Mouse (Mus musculus) megakaryocyte-erythroid progenitor cell, adult 5-6 weeks (primary cell): ENCODE data around the gene Olfr171. TPM values are rescaled to one million over a fixed set of nuclear protein-coding genes. Genes with fewer than 3 reads are reported as not detected.
"Not testable (repeated sequence)": the region's sequence is repeated elsewhere in the genome, so short reads cannot be mapped to it uniquely, and the experiment has no call there.

ENCODE experiments used
- ATAC-seq: replicated peaks from 2 replicates; pipeline ENCODE4 v1.8.0; 2016; ENCODE audit warnings: mild to moderate bottlenecking, inconsistent platforms; ENCODE audit not compliant: severe bottlenecking, poor library complexity, low FRiP score, low TSS enrichment
- total RNA-seq, 2 experiments: library from RNA; stranded (forward) in 1 of 2; stranded (reverse) in 1 of 2; fragments of 200-1000, 215-1000 nt in 1 of 2; fragments of >200 nt in 1 of 2; fragmentation: Nextera tagmentation in 1 of 2; gene quantifications; 2 replicates each; pipeline ENCODE4 v1.2.3; 2014 to 2017

The Olfr171 gene
- total RNA-seq (2014; fragmentation: Nextera tagmentation): not detected in 2 replicates
- not detected in 2 replicates for total RNA-seq (2017)

GRCm38 (mm10) chr16:19629816-19630215, at the start of gene Olfr171:
Olfr171 (minus strand) TSS chr16:19629916.
- no peak for ATAC-seq

- no peak for ATAC-seq
Measured at GRCm38 (mm10) chr16:19670768-19671357, 41.1 kb upstream of the Olfr171 start.

DNA sequence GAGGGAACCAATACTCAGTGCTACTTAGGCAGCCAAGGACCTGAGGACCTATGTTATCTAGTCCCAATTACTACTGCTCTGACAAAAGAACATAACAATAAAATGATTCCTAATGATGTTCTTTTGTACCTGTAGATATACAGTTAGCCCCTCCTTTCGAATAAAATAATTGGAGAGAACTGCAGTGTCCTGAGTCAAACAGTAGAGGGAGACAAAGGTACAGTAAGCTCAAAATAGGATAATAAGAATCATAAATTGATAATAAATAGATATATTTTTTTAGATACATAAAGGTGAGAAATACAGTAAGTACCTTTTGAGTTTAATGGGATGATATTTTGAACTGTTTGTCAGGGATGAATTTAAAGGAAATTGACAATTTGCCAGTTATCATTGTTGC, 36.6 kb upstream of the Olfr171 start:
- ATAC-seq: no peak

GRCm38 (mm10) chr16:19611782-19612181, 17.9 kb downstream of the Olfr171 start, which contains the start of gene Olfr170:
Olfr170 (minus strand) TSS chr16:19611882.
- not testable (repeated sequence) for ATAC-seq

GRCm38 (mm10) chr16:19603166-19603565, 26.6 kb downstream of the Olfr171 start:
- ATAC-seq: no peak

Other genes with a start within 250 kb of the Olfr171 start
- not detected in 2 replicates for gene Olfr165, start 206.8 kb downstream of the Olfr171 start, total RNA-seq (2014; fragmentation: Nextera tagmentation)
- not detected in 2 replicates for gene Olfr165, start 206.8 kb downstream of the Olfr171 start, total RNA-seq (2017)
- not detected in 2 replicates for gene Olfr166, start 146.2 kb downstream of the Olfr171 start, total RNA-seq (2014; fragmentation: Nextera tagmentation)
- gene Olfr166, start 146.2 kb downstream of the Olfr171 start, total RNA-seq (2017): not detected in 2 replicates
- not detected in 2 replicates for gene Olfr167, start 107.7 kb downstream of the Olfr171 start, total RNA-seq (2014; fragmentation: Nextera tagmentation)
- not detected in 2 replicates for gene Olfr167, start 107.7 kb downstream of the Olfr171 start, total RNA-seq (2017)
- not detected in 2 replicates for gene Olfr168, start 94.4 kb downstream of the Olfr171 start, total RNA-seq (2014; fragmentation: Nextera tagmentation)
- gene Olfr168, start 94.4 kb downstream of the Olfr171 start, total RNA-seq (2017): not detected in 2 replicates
- not detected in 2 replicates for gene Olfr169, start 58.1 kb downstream of the Olfr171 start, total RNA-seq (2014; fragmentation: Nextera tagmentation)
- gene Olfr169, start 58.1 kb downstream of the Olfr171 start, total RNA-seq (2017): not detected in 2 replicates
- gene Olfr170, start 18.0 kb downstream of the Olfr171 start, total RNA-seq (2014; fragmentation: Nextera tagmentation): not detected in 2 replicates
- not detected in 2 replicates for gene Olfr170, start 18.0 kb downstream of the Olfr171 start, total RNA-seq (2017)
- gene Lamp3, start 76.5 kb upstream of the Olfr171 start, total RNA-seq (2014; fragmentation: Nextera tagmentation): not detected in 2 replicates
- gene Lamp3, start 76.5 kb upstream of the Olfr171 start, total RNA-seq (2017): 0.08 TPM in 1 of 2 replicates, not detected in the other
- 1.1 and 2.0 TPM in 2 replicates for gene B3gnt5, start 130.3 kb upstream of the Olfr171 start, total RNA-seq (2014; fragmentation: Nextera tagmentation)
- gene B3gnt5, start 130.3 kb upstream of the Olfr171 start, total RNA-seq (2017): 2.0 and 2.2 TPM in 2 replicates